Mouse (Mus musculus) c-Kit-negative CD71-positive TER-119-positive erythroid progenitor cells, embryonic 14.5 days (primary cell): ENCODE data around the gene Dr1.
"Not testable (repeated sequence)": the region's sequence is repeated elsewhere in the genome, so short reads cannot be mapped to it uniquely, and the experiment has no call there.

Experiments
- DNase-seq: peaks from one replicate; pipeline ENCODE4 v3.0.0-alpha.2; 2013; ENCODE audit warnings: low read depth, low spot score

Gene Dr1

DNA sequence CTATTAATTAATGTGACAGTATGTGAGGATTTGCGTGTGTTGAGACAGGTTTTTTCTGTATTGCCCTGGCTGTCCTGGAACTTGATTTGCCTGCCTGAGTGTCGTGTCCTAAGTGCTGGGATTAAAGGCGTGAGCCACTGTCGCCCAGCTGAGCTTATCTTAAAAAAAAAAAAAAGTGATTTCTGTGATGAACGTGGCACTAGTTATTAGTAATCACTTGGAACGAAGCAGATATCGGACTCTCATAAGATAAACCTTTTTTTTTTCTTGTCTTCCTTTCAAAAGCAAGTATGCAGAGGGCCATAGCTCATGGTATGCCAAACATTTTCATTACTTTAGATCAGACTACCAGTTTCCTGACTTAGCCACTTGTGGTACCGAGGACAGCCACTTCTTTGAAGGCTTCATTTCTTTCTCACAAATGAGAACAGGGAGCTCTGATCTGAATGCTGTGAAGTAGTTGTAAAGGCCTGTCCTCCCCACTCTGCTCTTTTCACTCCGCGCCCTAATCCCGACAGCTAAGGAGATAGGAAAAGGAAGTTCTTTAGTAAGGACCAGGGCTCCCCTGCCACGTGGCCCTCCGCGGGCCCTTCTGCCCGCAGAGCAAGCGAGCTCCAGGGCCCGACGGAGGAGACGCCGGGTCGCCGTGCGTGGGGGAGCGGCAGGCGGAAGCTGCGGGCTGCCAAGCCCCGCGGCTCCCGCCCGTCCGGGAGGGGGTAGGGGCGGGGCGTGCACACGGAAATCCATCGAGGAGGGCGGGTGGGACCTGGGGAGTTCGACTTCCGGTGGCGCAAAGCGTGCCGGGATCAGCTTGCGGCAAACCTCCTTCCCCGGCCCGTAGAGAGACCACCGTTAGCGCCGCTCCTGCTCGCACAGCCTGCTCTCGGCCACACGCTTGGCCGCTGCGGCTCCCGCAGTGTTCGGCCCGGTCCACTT, at the start of gene Dr1:
Gene Dr1, plus strand, starts transcription at position 771 of the 936 bp plus-strand sequence.
- DNase-seq = peak; percentile 80

GRCm38 (mm10) chr5:108224077-108224476, 44.6 kb upstream of the Dr1 start:
- DNase-seq = no peak

DNA sequence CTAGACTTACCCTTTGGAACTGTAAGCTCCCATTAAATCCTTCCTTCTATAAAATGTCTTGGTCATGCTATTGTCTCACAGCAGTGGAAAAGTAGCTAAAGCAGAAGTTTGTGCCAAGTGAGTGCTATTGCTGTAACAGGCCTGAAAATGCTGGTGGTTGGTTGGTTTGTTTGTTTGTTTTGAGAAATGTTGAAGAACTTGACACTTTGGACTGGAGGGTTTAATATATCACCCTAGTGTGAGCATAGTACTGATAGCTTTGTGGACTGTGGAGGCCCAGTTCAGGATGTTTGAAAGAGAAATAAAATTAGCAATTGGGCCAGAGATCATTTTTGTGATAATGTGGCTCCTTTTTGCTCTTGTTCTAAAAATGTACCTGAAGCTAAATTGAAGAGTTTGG, 42.5 kb upstream of the Dr1 start:
- DNase-seq = no peak

DNA sequence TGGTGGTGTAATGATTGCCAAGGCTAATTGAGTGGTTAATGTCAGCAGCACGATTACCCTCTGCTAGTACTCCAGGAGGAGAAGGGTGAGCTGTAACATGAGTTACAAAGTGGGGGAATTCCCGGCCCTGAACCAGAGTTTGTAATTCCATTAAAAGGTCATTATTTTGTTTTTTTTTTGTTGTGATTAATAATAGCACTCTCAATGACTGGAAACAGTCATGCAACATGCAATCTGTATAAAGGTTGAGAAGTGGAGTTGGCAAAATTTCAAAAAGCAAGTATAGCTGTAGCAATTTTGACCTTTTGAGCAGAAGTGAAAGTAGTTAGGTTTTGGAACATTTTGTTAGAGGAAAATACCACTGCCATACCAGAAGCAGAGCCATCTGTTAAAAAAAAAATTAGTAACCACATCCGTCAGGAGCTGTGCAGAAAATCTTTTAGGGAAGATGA, 22.4 kb upstream of the Dr1 start:
- DNase-seq = no peak

- no peak for DNase-seq
These were observed 18.7 kb upstream of the Dr1 start for GRCm38 (mm10) chr5:108250033-108250432.

- no peak for DNase-seq
These were observed 13.4 kb upstream of the Dr1 start for GRCm38 (mm10) chr5:108255259-108255658.

- DNase-seq = peak; percentile 53
These were observed 6.0 kb upstream of the Dr1 start for GRCm38 (mm10) chr5:108262722-108263121.

- DNase-seq = not testable (repeated sequence)
These were observed 4.9 kb upstream of the Dr1 start for GRCm38 (mm10) chr5:108263785-108264184.

DNA sequence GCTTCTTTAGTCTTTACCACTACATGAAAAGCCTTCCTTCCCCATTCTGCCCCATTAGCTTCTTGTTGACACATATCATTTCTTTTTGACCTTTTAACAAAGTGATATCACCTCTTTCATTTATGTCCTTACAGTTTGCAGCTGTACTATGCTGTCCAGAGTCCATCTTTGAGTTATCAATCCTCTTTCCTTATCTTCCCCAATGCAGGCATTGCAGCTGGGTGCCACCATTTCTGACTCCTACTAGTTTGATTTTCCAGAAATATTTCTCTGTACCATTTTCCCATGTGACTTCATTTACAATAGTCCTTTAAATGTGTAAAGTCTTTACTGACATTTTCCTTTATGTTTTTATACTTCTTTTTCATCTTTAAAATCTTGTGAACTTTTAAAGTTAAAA, 1.7 kb upstream of the Dr1 start:
- no peak for DNase-seq

DNA sequence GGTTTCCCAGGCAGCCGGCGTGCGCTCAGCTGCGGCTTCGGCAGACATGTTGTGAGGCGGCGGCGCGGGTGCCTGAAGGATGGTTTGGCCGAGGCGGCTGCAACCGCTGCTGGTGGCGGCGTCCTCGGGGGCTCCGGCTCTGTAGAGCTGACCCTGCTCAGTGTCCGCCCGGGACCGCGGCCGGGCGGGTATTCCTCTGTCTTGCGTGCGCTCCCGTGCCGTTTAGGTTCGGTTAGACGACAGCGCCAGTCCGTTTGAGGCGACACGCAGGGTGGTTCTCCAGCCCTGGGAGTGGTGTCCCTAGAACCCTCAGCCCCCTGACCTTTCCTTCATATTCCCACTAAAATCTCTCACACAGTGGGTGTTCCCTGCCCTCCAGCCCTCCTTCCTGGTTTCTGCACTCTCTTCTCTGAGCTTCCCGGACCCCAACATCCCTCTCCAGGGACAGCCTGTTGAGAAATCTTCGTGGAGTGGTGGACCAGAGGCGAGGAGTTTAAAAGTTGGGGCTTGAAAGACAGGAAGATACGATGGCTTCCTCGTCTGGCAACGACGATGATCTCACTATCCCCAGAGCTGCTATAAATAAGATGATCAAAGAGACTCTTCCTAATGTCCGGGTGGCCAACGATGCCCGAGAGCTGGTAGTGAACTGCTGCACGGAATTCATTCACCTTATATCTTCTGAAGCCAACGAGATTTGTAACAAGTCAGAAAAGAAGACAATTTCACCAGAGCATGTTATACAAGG, 540 bp downstream of the Dr1 start:
- peak; percentile 34 for DNase-seq

GRCm38 (mm10) chr5:108269811-108270151, 1.1 kb downstream of the Dr1 start:
- DNase-seq = peak; percentile 32

DNA sequence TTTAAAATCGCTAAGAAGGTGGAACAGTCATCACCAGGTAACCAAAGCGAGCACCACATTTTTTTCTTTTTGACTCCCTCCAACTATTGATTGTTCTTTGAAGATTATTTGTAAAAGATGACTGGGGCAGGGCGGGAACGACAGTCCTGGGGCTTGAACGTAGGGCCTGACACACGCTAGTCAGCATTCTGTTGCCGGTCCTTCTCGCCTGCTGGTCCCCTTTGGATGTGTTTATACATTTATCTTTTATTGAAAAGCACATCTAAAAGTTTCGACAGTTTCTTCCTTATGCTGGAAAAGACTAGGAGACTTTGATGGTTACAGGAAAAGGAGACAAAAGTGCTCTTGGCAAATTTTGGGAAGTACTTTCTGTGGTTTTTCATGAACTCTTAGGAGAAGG, 1.7 kb downstream of the Dr1 start:
- DNase-seq = peak; percentile 34

- not testable (repeated sequence) for DNase-seq
These were observed 2.6 kb downstream of the Dr1 start for GRCm38 (mm10) chr5:108271345-108271744.

- DNase-seq = no peak
These were observed 18.3 kb downstream of the Dr1 start for GRCm38 (mm10) chr5:108286957-108287356.

DNA sequence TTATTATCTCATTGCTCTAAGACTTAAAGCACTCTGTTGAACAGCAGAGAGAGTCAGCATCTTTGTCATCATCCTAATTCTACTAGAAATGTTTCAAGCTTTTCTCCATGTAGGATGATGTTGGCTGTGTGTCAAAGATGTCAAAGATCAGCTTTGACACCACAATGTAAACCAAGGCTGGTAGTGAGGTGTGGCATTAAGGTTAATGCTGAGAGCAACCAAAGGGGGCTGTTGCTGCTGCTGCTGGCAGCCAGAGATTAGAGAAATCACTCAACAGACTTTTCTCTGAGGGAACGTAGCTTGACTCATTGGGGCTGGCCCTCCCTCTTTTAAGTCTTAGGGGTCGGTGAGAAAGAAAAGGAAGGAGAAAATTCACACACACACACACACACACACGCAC, 32.9 kb downstream of the Dr1 start:
- no peak for DNase-seq

GRCm38 (mm10) chr5:108312224-108313064, 43.7 kb downstream of the Dr1 start, which contains the start of gene Pigg:
Gene Pigg, plus strand, starts transcription at chr5:108312609.
- DNase-seq = peak; percentile 74

DNA sequence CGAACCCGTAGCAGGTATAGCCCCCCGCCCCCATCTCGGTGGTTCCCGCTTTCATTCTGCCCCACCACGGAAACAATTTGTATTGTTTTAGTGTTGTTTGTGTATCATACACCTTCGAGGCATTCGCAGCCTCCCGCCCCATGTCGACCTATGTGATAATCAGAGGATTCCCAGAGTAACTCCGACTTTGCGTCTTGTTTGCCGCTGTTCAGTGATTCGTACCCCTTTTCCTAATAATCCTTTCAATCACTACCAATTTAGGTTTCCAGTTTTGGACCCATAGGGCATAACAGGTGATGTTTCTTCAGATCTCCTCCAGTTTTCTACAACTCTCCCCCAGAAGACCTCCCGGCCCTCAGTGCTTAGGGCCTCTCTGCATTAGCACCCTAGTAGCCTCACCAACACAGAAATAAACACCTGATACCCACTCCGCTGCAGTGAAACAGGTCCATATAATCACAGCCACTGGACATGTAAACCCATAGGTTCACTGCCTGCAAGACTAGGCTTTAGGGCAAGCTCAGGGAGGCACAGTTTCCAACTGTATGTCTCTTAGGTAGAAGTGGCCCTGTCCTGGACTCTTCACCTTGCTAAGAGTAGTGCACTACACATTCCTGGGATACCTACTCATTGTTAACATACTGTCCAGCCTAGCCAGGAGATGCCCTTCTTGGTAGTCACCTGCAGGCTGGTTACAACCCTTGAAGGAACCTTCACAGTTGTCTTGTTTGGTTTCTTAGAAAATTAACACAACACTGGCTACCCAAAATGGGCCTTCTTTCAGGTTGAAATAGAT, 44.6 kb downstream of the Dr1 start:
- no peak for DNase-seq
